Mouse (Mus musculus) megakaryocyte, embryonic 14.5 days (primary cell): ENCODE measurements around the gene Plcg2.

ENCODE experiments used
- FLI1 ChIP-seq: IDR thresholded peaks from 2 replicates; pipeline ENCODE4 v1.6.1; 2012; ENCODE audit warnings: low read length, inconsistent platforms, mixed read lengths
- GATA1 ChIP-seq: IDR thresholded peaks from 3 replicates; pipeline ENCODE4 v1.6.1; 2012; ENCODE audit warnings: mixed read lengths, low read length, inconsistent platforms, borderline replicate concordance

DNA sequence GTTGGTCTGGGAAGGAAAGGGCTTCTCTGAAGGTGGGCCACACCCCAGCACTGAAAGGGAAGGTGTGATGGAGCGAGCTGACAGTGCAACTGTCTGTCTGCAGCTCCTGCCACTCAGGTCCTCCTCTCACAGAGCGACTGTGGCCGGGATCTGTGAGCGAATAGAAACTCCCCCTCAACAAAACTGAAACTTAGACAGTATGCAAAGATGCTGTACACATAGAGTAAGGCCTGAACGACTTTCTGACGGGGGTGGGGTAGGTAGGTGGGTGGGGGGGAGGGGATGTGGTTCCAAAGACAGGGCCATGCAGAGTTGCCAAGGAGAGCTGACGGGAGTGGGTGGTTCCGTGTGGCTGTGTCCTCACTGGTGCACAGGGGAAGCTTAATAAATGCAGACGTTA is 19.8 kb downstream of the Plcg2 start:
- TF ChIP-seq GATA1 (no peak), FLI1 (no peak)
